Mouse (Mus musculus) right cerebral cortex, postnatal 25 days (tissue): Measurements from ENCODE around the gene Eif4e2.

Source experiments
- DNase-seq: peaks from one replicate; pipeline ENCODE4 v3.0.0; 2022

Gene Eif4e2

GRCm38 (mm10) chr1:87213735-87214704 is at the start of gene Eif4e2:
TSS of gene Eif4e2 (plus strand) at chr1:87213914.
- DNase-seq: peak; percentile 92

DNA sequence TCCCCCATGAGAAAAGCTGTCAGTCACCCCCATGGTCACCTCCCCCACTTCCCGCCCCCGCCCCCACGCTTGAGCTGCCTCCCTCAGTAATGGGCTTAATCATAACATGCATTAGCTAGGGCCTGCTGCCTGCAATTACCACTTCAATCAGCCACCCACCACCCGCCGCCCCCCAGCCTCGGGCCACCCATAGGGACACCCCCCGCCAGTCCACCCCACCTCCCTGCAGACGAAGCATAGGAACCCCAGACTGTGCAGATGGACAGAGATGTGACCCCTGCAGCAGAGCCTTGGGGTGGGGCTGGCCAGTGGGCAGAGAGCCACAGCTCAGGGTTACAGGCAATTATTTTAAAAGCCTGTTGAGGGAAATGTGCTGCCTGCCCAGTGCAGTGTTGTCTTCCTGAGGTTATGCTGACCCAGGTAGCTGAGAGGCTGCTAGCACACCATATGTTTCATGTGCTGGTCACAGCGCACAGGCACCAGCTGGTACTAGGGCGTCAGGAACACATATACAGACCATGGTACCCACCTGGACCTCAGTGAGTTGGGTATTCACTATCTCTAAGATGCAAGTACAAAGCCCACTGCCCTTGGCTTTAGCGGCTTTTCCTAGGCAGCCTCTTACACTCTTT is 49.4 kb upstream of the Eif4e2 start:
- no peak for DNase-seq

DNA sequence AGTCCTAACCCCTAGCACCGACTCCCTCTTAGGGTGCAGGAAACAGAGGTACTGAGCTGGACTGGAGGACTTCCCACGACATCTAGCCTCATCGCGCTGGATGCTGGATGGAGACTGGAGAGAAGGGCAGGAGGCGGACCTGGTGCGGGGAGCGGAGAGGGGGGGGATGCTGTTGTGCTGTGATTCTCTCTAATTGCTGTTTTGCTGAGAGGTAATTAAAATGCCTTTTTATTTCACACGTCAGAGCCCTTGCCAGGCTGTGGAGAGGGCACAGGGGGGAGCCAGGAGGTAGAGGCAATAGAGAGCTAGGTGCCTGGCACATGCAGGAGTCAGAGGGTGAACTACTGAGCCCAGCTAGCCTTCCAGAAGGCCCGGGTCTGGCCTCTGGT is 48.9 kb upstream of the Eif4e2 start:
- DNase-seq: no peak

DNA sequence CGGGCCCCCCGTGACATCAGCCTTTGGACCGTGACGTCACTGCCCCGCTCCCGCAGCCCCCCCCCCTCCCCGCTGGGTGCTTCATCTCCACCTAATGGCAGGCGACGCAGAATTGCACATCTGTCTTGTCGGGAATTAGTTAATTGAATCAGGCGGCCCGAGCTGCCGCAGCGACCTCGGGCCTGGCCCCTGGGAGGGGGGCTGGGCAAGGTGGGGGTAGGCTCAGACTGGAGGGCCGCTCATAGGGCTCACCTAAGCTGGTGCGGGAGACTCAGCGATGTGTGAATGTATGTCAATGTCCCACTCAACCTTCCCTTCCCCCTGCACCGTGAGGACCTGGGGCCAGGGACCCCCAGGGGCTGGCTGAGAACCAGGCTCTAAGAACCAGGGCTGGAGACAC is 43.3 kb upstream of the Eif4e2 start:
- no peak for DNase-seq

DNA sequence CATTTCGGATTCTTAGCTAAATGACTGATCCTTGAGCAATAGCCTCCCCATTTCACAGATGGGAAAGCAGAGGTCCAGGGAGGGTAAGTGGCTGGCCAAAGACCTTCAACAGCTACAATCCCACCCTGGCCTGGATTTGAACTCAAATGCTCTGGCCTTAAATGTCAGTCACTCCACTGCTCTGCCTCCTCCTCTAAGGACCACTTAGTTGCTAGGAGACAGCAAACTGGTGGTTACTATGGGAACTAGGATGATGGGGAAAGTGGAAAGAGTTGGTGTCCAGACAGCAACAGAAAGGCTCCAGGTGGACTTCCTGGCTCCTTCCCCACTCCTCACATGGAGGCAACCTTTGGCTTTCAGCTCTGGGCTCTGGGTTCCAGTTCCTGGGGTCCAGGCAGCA is 42.4 kb upstream of the Eif4e2 start:
- no peak for DNase-seq

DNA sequence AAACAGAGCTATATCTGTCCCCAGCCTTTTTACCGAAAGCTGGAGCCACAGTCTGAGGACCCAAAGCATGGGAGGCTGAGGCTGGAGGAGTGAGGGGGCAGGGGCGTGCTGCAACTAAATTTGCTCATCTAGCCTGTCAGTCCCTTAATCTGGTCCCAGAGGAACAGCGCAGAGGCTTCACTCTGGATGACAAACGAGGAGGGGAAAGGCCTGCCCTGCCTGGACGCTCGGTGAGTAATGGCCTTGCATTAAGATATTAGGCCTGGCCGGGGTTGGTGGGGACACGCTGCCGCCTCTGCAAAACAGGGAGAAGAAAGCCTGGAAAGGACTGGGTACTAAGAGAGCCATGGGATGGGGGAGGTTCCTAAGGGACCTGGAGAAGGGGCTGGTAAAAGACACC is 41.4 kb upstream of the Eif4e2 start:
- DNase-seq: no peak

DNA sequence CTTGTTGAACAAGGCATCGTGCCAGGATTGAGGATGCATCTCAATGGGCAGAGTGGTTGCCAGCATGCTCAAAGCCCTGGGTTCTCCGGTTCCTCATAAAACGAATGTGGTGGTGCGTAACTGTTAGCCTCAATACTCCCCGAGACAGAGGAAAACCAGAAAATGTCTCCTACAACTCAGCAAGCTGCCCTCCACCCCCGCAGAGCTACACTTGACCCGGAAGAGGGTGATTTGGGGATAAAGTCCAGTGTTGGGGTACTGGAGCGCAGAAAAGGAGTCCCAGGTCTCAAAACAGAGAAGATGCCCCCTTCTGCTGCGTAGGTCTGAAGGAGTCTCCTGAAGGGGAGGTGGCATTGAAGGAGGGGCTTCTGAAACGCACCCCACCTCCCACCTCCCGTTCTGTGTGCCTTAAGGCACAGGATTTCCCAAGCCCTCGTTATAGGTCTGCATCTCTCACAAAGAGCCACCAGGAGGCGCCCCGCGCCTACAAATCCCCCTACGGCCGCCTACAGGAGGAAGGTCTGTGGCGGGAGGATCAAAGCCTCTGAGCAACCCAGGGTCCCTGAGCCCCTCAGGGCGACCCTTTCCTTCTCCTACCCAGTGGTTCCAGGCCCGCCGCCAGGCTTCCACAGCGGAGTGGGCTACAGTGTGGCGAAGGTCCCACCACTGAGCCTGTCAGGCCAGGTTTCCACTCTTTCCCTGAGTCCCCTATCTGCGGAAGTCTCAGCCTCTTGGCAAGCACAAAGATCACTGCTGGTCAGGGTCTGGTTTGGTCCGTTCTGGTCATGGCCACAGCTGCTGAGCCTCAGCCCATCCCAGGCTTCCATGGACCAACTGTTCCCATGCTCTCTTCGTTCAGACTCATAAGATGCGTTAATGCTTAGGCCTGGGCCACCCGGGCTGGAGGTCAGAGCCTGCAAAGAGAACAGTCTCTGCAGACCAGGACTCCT is 39.4 kb upstream of the Eif4e2 start:
- DNase-seq: no peak

- DNase-seq: peak; percentile 51
Observed at GRCm38 (mm10) chr1:87175852-87176292, 37.8 kb upstream of the Eif4e2 start.

- DNase-seq: no peak
Observed at GRCm38 (mm10) chr1:87180896-87181295, 32.8 kb upstream of the Eif4e2 start.

DNA sequence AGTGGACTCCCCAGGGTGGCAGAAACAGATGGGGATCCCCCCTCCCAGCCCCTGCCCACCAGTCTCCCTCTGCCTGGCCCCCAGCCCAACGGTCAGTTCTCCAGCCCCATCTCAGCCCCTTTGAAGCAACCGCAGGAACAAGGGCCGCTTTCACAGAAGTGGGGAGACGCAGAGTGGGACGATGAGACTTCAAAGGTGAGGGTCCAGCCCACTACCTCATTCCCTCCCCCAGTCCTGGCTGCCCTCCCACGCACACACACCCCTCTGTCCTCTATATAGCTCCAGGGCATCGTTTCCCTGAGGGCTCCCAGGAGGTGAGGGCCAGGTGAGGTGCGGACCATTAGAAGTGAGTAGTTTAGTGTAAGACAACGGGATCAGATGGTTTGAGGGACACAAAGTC is 30.7 kb upstream of the Eif4e2 start, which contains the start of gene Prss56:
Prss56 (plus strand) TSS at position 301 of the 400 bp plus-strand sequence.
- DNase-seq: no peak

DNA sequence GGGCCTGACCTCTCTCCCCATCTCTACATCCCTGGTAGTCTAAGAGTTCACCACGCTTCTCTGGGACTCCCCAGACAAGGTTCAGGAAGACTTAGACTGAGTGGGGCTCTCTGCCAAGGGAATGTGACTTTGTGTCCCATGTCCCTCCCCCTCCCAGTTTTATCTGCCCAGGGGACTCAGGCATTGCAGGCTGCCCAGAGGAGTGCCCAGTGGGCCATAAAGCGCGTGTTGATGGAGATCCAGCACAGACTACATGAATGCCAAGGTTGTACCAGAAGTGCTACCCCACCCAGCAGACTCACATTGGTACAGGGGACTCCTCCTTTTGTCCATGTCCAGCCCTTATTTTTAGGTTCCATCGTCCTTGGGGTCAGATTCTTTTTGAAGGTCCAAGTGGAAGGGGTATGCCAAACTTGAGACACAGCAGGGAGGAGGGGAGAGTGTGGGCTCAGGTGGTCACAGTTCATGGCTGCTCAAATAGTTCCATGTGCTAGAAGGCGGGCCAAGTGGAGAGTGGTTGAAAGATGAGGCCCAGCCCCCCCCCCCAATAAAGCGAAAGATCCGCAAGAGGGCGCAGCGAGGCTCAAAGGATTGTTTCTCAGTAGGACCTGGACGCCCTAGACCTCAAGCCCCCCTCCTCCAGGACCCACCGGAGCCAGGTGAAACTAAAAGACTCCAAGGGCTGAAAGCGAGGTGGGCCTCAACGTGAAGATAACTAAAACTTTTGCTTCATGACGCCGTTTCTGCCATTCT is 29.5 kb upstream of the Eif4e2 start:
- DNase-seq: no peak

GRCm38 (mm10) chr1:87184751-87185139 is 29.0 kb upstream of the Eif4e2 start:
- DNase-seq: peak; percentile 68

DNA sequence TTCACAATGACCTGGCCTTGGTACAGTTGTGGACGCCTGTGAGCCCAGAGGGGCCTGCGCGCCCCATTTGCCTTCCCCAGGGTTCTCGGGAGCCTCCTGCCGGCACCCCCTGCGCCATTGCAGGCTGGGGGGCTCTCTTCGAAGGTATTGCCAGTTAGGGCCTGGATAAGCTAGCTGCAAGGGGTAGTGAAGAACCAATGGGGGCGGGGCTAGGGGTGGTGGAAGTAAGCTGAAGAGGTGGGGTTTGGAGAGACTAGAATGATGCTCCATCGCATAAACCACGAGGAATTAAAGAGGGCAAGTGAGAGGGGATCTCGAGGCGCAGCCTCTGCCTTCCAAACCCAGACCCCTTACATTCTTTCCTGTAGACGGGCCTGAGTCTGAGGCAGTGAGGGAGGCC is 28.2 kb upstream of the Eif4e2 start:
- DNase-seq: no peak

DNA sequence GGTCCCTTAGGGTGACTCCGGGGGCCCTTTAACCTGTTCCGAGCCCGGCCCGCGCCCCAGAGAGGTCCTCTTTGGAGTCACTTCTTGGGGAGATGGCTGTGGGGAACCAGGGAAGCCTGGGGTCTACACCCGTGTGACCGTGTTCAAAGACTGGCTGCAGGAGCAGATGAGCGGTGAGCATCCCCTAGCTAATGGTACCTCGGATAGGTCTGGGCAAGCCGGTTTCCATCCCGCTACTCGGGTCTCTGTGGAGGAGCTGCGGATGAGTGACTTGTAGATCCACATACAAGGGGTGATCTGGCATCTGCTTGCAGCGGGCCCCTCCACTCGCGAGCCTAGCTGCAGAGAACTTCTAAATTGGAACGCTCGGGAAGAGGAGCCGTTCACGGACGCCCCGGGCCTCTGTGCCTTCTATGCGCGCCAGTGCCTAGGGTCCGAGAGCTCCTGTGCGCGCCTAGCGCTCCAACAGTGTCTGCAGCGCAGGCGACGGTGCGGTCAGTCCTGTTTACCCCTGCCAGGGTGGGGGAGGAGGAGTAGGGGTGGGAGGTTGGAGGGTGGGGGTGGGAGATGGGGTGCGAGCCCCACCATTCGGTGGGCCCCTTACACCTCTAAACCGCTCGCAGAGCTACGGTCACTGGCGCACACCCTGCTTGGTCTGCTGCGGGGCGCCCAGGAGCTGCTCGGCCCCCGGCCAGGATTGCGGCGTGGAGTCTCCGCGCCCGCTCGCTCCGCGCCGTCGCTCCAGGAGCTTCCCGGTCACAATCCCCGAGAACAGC is 27.3 kb upstream of the Eif4e2 start:
- DNase-seq: no peak

- DNase-seq: peak; percentile 74
Observed at GRCm38 (mm10) chr1:87187037-87187355, 26.7 kb upstream of the Eif4e2 start.

- no peak for DNase-seq
Observed at GRCm38 (mm10) chr1:87190429-87190828, 23.3 kb upstream of the Eif4e2 start, which contains the start of gene Chrnd. TSS of gene Chrnd (plus strand) at chr1:87190607.

DNA sequence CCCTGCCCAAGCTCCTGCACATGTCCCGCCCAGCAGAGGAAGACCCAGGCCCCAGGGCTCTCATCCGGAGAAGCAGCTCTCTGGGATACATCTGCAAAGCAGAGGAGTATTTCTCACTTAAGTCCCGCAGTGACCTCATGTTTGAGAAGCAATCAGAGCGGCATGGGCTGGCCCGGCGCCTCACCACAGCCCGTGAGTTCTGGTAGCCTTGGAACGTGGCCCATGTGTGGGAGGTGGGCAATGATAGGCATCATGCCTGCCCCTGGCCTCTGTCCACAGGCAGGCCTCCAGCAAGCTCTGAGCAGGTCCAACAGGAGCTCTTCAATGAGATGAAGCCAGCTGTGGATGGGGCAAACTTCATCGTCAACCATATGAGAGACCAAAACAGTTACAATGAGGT is 16.4 kb upstream of the Eif4e2 start:
- DNase-seq: no peak

GRCm38 (mm10) chr1:87198119-87199065 is 15.3 kb upstream of the Eif4e2 start:
- no peak for DNase-seq

DNA sequence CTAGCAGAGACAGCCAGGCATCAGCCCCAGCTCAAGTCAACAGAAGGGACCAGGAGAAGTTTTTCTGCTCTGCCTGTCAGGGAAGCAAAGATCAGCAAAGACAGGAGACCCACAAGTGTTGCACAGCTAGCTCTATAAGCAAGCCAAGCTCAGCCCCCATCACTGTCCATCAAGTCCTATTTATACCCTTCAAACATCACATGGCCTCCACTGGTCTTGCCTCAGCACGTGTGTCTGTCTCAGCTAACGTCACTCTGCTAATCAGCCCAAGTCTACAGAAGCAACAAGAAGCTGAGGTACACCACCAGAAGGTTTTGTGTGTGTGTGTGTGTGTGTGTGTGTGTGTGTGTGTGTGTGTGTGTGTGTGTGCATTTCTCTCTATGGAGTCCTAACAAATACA is 12.9 kb upstream of the Eif4e2 start:
- DNase-seq: no peak

- no peak for DNase-seq
Observed at GRCm38 (mm10) chr1:87201848-87202247, 11.9 kb upstream of the Eif4e2 start.
